Comparison of ENCODE assay signal across 7 mouse cellular contexts in genomic region chr11:45752791-45753190, GRCm38 (mm10).
DNase-seq lines count a peak whose midpoint lies in the region; ATAC-seq lines count a peak whose summit lies in the region.

No protein-coding gene starts in this region.

- peak; percentile 17 for ATAC-seq in CD4-positive, CD25-positive, alpha-beta regulatory T cell, adult 4 months
- peak; percentile 68 for ATAC-seq in common myeloid progenitor, adult 5-6 weeks (replicated peaks; ENCODE audit: low read depth, poor library complexity, severe bottlenecking)
- peak; percentile 67 for ATAC-seq in megakaryocyte, adult 5-6 weeks (ENCODE audit: poor library complexity, severe bottlenecking)
- ATAC-seq in cerebellum, adult (ENCODE audit: insufficient number of reproducible peaks, low FRiP score, low TSS enrichment) = no peak
- ATAC-seq in erythroid progenitor cell, adult 5-6 weeks (replicated peaks; ENCODE audit: low FRiP score, poor library complexity, severe bottlenecking) = no peak

- DNase-seq in A20 (ENCODE audit: low read depth, low spot score) = peak; percentile 22
- no peak for DNase-seq in gastrocnemius, postnatal 4 days (ENCODE audit: low spot score in 2 of 2)

Comparison
In these comparisons a context has a peak if more than half of its experiments do, and no peak if none do; other contexts are left out.
1. ATAC-seq: peak in CD4-positive, CD25-positive, alpha-beta regulatory T cell, adult 4 months (single experiment), common myeloid progenitor, adult 5-6 weeks (single experiment) and megakaryocyte, adult 5-6 weeks (single experiment); none in cerebellum, adult (single experiment) and erythroid progenitor cell, adult 5-6 weeks (single experiment).